Mouse (Mus musculus) bone marrow, adult 2 months (tissue): ENCODE results near the gene Gm42372.
A peak's percentile ranks its signal among the peaks of the same experiment; 100 is the strongest.

Experiments
- CTCF ChIP-seq: fragments of 200-500 bp; IDR thresholded peaks from 2 replicates; pipeline ENCODE4 v1.5.1; 2011; ENCODE audit warnings: low read length, control low read depth; ENCODE audit not compliant: control insufficient read depth, insufficient read depth
- POLR2A ChIP-seq: fragments of 200-500 bp; IDR thresholded peaks from 2 replicates; pipeline ENCODE4 v1.6.1; 2011; ENCODE audit warnings: low read depth, mild to moderate bottlenecking, control low read depth, low read length, borderline replicate concordance; ENCODE audit not compliant: control insufficient read depth

DNA sequence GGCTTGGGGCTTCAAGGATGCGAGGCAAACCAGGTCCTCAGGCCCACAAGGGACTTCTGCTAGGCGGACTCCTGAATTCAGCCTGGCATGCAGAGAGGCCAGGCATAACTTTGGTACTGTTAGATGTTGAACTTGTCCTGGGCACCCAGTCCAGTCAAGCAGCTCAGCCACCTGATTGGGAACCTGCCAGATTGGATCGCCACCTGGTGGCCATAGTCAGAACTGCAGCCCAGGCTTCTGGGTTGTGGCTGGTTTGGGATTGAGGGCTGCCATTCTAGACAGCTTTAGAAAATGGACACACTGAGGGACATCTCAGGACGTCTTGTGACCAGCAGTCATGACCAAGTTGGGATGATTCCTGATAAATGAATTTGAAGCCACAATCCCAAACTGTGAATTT is 16.8 kb downstream of the Gm42372 start:
- TF ChIP-seq POLR2A (no peak), CTCF (peak; percentile 94)
